Mouse (Mus musculus): ENCODE measurements at regions not wholly inside any gene's neighbourhood (a gene's known extent, or its start where the extent isn't known, plus 50 kb on each side); places are given as distances from the start of the nearest gene placed in this dataset.

GRCm38 (mm10) chr3:34572081-34572480, 78.1 kb upstream of the Sox2 start:
- TF ChIP-seq CTCF (IDR thresholded peaks at IDR 0.05; ENCODE audit: low read depth, low read length) (no peak), POLR2A (IDR thresholded peaks at IDR 0.05; ENCODE audit: insufficient read depth, low read length) (no peak)

Data from ES-Bruce4 (cell line).